Mouse (Mus musculus): ENCODE results near the gene Fis1.
"Not testable (repeated sequence)": the region's sequence is repeated elsewhere in the genome, so short reads cannot be mapped to it uniquely, and the experiment has no call there.

The Fis1 gene

GRCm38 (mm10) chr5:136953015-136953414 lies at the start of gene Fis1:
Gene Fis1, plus strand, starts transcription at chr5:136953275.
- peak; percentile 96 for DNase-seq (ENCODE audit: low read depth, low spot score)

- no peak for DNase-seq (ENCODE audit: low read depth, low spot score)
Observed at GRCm38 (mm10) chr5:136904621-136905020, 48.5 kb upstream of the Fis1 start.

GRCm38 (mm10) chr5:136905630-136906029 lies 47.4 kb upstream of the Fis1 start:
- no peak for DNase-seq (ENCODE audit: low read depth, low spot score)

GRCm38 (mm10) chr5:136907587-136907986 lies 45.5 kb upstream of the Fis1 start:
- DNase-seq (ENCODE audit: low read depth, low spot score) = no peak

- peak; percentile 76 for DNase-seq (ENCODE audit: low read depth, low spot score)
Observed at GRCm38 (mm10) chr5:136907991-136908857, 44.9 kb upstream of the Fis1 start, which contains the start of gene Ift22. Gene Ift22, plus strand, starts transcription at chr5:136908150.

GRCm38 (mm10) chr5:136914183-136914582 lies 38.9 kb upstream of the Fis1 start:
- no peak for DNase-seq (ENCODE audit: low read depth, low spot score)

GRCm38 (mm10) chr5:136917613-136918242 lies 35.3 kb upstream of the Fis1 start:
- no peak for DNase-seq (ENCODE audit: low read depth, low spot score)

GRCm38 (mm10) chr5:136918655-136919472 lies 34.2 kb upstream of the Fis1 start:
- DNase-seq (ENCODE audit: low read depth, low spot score) = no peak

GRCm38 (mm10) chr5:136919546-136920301 lies 33.4 kb upstream of the Fis1 start:
- DNase-seq (ENCODE audit: low read depth, low spot score) = no peak

- DNase-seq (ENCODE audit: low read depth, low spot score) = no peak
Observed at GRCm38 (mm10) chr5:136922830-136923229, 30.2 kb upstream of the Fis1 start.

GRCm38 (mm10) chr5:136923751-136924478 lies 29.2 kb upstream of the Fis1 start:
- DNase-seq (ENCODE audit: low read depth, low spot score) = no peak

- DNase-seq (ENCODE audit: low read depth, low spot score) = peak; percentile 70
Observed at GRCm38 (mm10) chr5:136929073-136929472, 24.0 kb upstream of the Fis1 start.

GRCm38 (mm10) chr5:136931896-136932295 lies 21.2 kb upstream of the Fis1 start:
- DNase-seq (ENCODE audit: low read depth, low spot score) = no peak

- no peak for DNase-seq (ENCODE audit: low read depth, low spot score)
Observed at GRCm38 (mm10) chr5:136932956-136933355, 20.1 kb upstream of the Fis1 start.

GRCm38 (mm10) chr5:136933930-136934329 lies 19.1 kb upstream of the Fis1 start:
- DNase-seq (ENCODE audit: low read depth, low spot score) = no peak

GRCm38 (mm10) chr5:136935905-136936695 lies 17.0 kb upstream of the Fis1 start:
- DNase-seq (ENCODE audit: low read depth, low spot score) = no peak

GRCm38 (mm10) chr5:136936750-136937149 lies 16.3 kb upstream of the Fis1 start:
- no peak for DNase-seq (ENCODE audit: low read depth, low spot score)

GRCm38 (mm10) chr5:136937621-136938020 lies 15.5 kb upstream of the Fis1 start:
- DNase-seq (ENCODE audit: low read depth, low spot score) = no peak

GRCm38 (mm10) chr5:136939284-136939683 lies 13.8 kb upstream of the Fis1 start:
- no peak for DNase-seq (ENCODE audit: low read depth, low spot score)

- DNase-seq (ENCODE audit: low read depth, low spot score) = not testable (repeated sequence)
Observed at GRCm38 (mm10) chr5:136940029-136940428, 13.0 kb upstream of the Fis1 start.

Data from WW6 (cell line).